ENCODE assay signal across 18 mouse cellular contexts in the genomic region with DNA sequence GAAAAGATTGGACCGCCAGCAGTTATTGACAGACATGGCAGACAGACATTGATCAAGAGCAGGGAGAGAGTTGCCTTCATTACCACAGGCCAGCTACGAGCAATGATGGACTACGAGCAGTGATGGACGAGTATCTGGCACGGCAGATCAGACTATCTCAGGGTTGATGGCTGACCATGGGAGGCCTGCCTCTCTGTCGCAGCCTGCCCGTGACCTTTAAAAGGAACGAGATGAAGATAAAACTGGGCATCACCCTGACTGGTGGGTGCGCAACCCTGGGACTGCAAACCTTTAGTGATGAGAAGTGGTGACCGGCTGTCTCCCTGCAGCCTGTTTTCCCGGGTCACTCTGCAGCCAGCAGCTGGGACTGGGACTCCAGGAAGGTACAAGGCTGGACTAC.
"Had no signal": no experiment of that assay in that cellular context is flagged by ENCODE, and none has a peak within 500 bp of the region (broad histone marks: within the 10 kb centered on the region; RNA-seq: fewer than 3 reads in every experiment).

No protein-coding gene starts in this region.

- H3K4me3 ChIP-seq: limb, embryonic 12.5 days; limb, embryonic 15.5 days; midbrain, embryonic 15.5 days; myocyte; neural tube, embryonic 13.5 days had no signal

- H3K36me3 ChIP-seq: limb, embryonic 12.5 days; limb, embryonic 15.5 days; midbrain, embryonic 15.5 days; neural tube, embryonic 13.5 days had no signal

- H3K27me3 ChIP-seq: limb, embryonic 15.5 days; midbrain, embryonic 15.5 days; neural tube, embryonic 13.5 days had no signal

- H3K4me2 ChIP-seq: limb, embryonic 12.5 days; limb, embryonic 15.5 days; liver, embryonic 11.5 days; lung, embryonic 14.5 days; midbrain, embryonic 15.5 days; neural tube, embryonic 13.5 days had no signal

- H3K9me3 ChIP-seq: limb, embryonic 12.5 days; limb, embryonic 15.5 days; midbrain, embryonic 15.5 days; neural tube, embryonic 13.5 days had no signal

- ATAC-seq: liver, postnatal 0 days; lung, postnatal 0 days; midbrain, embryonic 15.5 days had no signal

- DNase-seq: kidney, adult 9 months; kidney, postnatal 14 days; kidney, postnatal 4 days; left cerebral cortex, postnatal 4 days; liver, postnatal 0 days; lung, embryonic 14.5 days; retina, postnatal 1 day; thymus, adult 18-20 months; thymus, postnatal 25 days had no signal

- H3K27ac ChIP-seq: limb, embryonic 12.5 days; limb, embryonic 15.5 days; liver, embryonic 14.5 days; macrophage; midbrain, embryonic 15.5 days; neural tube, embryonic 13.5 days had no signal

- H3K9ac ChIP-seq: limb, embryonic 12.5 days; limb, embryonic 15.5 days; liver, embryonic 14.5 days; liver, postnatal 0 days; lung, embryonic 14.5 days; midbrain, embryonic 15.5 days; neural tube, embryonic 13.5 days had no signal
